In the genomic region with DNA sequence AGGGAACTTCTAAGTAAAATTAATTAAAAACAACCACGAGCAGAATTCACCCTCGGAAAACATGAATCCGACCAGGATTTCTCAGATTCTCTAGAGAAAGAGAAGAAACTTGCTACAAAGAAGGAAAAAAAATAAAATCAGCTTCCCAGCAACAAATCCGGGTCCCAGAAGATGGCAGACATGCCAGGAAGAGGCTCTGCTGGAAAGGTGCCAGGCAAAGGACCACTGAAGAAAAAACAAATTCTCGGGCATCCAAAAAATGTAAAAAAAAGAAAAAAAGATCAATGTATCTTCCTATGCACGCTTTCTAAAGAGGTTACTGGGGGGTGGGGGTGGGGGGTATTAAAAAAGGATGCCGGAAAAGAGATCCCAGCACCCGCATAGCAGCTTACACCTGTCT, we compare ENCODE assay signal across 27 mouse cellular contexts.
"Had no signal": no experiment of that assay in that cellular context is flagged by ENCODE, and none has a peak within 500 bp of the region (broad histone marks: within the 10 kb centered on the region; RNA-seq: fewer than 3 reads in every experiment).

No protein-coding gene starts in this region.

- H3K27me3 ChIP-seq: hindbrain, embryonic 15.5 days had no signal

- H3K27ac ChIP-seq: heart, adult 2 months; heart, embryonic 13.5 days; heart, embryonic 15.5 days; hindbrain, embryonic 13.5 days; hindbrain, embryonic 15.5 days; hindbrain, postnatal 0 days; kidney, embryonic 15.5 days; kidney, postnatal 0 days; left cerebral cortex, adult 2 months; limb, embryonic 13.5 days; limb, embryonic 15.5 days; liver, embryonic 12.5 days; liver, embryonic 14.5 days had no signal

- H3K4me2 ChIP-seq: heart, embryonic 11.5 days; heart, embryonic 13.5 days; heart, embryonic 15.5 days; hindbrain, embryonic 13.5 days; hindbrain, embryonic 15.5 days; kidney, embryonic 15.5 days; limb, embryonic 13.5 days; limb, embryonic 15.5 days; liver, embryonic 12.5 days had no signal

- H3K4me3 ChIP-seq: heart, adult 2 months; heart, embryonic 13.5 days; heart, embryonic 15.5 days; hindbrain, embryonic 13.5 days; hindbrain, embryonic 15.5 days; kidney, embryonic 15.5 days; left cerebral cortex, adult 2 months; limb, embryonic 13.5 days; limb, embryonic 15.5 days; liver, embryonic 12.5 days had no signal

- H3K36me3 ChIP-seq: heart, embryonic 13.5 days; heart, embryonic 15.5 days; hindbrain, embryonic 13.5 days; hindbrain, embryonic 15.5 days; kidney, embryonic 15.5 days; limb, embryonic 13.5 days; limb, embryonic 15.5 days; liver, embryonic 12.5 days had no signal

- DNase-seq: gastrocnemius, postnatal 14 days; gastrocnemius, postnatal 36 days; heart, adult 11 months; heart, adult 2 months; heart, postnatal 14 days; heart, postnatal 36 days; kidney, adult 11 months; kidney, adult 2 months; kidney, adult 9 months; kidney, postnatal 14 days; kidney, postnatal 36 days; layer of hippocampus, adult 9-11 months; layer of hippocampus, postnatal 36 days had no signal

- H3K9me3 ChIP-seq: heart, embryonic 15.5 days; hindbrain, embryonic 13.5 days; hindbrain, embryonic 15.5 days had no signal

- ATAC-seq: hindbrain, postnatal 0 days; intestine, embryonic 16.5 days; liver, embryonic 12.5 days had no signal

- H3K9ac ChIP-seq: heart, embryonic 13.5 days; heart, embryonic 15.5 days; hindbrain, embryonic 13.5 days; hindbrain, embryonic 15.5 days; kidney, embryonic 15.5 days; limb, embryonic 13.5 days; limb, embryonic 15.5 days; liver, embryonic 12.5 days; liver, embryonic 14.5 days had no signal
